Mouse (Mus musculus) megakaryocyte progenitor cell, adult 5-6 weeks (primary cell): ENCODE measurements around the gene Haao. TPM values are rescaled to one million over a fixed set of nuclear protein-coding genes. Genes with fewer than 3 reads are reported as not detected.

Experiments used
- ATAC-seq: replicated peaks from 2 replicates; pipeline ENCODE4 v1.8.0; 2016; ENCODE audit warnings: mild to moderate bottlenecking, moderate TSS enrichment, inconsistent platforms; ENCODE audit not compliant: poor library complexity
- total RNA-seq, 2 experiments: library from RNA; stranded (forward) in 1 of 2; stranded (reverse) in 1 of 2; fragments of 157-497, 149-512 nt in 1 of 2; fragments of 200-1000 nt in 1 of 2; gene quantifications; 2 replicates each; pipeline versions ENCODE4 v1.2.3 to v1.2.4; 2015 to 2017

Haao gene
- total RNA-seq (2015) (21.6 and 34.9 TPM in 2 replicates), total RNA-seq (2017) (22.0 and 22.2 TPM in 2 replicates)

DNA sequence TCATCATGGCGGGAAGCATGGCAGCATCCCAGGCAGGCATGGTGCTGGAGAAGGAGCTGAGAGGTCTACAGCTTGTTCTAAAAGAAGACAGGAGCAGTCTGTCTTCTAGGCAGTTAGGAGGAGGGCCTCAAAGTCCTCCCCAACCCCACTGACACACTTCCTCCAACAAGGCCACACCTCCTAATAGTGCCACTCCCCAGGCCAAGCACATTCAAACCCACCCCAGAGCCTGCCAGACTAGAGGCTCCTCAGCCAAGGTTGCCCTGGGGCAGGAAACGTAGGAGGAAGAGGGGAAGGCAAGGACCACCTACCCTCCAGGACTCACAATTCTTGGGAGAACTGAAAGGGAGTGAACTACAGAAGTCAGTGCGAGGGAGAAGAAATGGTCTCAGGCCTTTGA, at the start of gene Haao:
Haao (minus strand) TSS at position 149 of the 400 bp plus-strand sequence.
- ATAC-seq = peak; percentile 57

DNA sequence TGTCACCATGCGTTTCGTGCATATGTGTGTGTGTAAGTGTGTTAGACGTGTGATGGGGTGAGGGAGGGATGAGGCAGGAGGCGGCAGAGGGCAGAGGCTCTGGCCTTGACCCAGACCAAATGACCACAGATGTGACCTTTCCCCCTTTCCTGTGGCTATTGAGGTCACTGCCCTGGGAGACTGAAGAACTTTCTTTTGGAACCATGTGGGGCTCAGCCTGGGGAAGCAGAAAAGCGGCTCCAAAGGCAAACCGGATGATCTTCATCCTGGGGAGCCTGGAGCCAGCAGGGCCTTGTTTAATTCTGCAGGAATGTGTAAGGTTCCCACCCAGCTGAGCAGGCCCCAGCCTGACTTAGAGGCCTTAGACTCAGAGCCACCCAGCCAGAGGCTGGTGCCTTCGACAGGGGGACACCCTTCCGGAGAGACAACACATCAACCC, 49.6 kb upstream of the Haao start:
- ATAC-seq = no peak

DNA sequence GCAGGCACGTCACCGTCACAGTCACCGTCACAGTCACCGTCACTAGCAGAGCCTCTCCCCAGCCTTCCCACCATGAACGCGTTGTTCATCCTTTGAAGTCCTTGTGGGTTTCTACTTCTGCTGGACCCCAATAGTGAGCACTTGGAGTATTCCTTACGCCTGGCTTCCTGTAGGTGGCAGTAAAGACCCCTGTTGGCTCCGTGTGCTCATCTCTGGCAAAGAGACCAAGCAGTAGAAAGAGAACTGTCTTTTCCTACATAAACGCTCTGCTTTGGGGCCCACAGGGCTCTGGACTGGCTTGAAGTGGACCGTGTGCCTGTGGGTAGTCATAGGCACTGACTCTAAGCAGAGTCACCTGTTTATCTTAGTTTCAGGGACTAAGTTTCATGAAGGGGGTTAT, 49.0 kb upstream of the Haao start:
- ATAC-seq = peak; percentile 83

DNA sequence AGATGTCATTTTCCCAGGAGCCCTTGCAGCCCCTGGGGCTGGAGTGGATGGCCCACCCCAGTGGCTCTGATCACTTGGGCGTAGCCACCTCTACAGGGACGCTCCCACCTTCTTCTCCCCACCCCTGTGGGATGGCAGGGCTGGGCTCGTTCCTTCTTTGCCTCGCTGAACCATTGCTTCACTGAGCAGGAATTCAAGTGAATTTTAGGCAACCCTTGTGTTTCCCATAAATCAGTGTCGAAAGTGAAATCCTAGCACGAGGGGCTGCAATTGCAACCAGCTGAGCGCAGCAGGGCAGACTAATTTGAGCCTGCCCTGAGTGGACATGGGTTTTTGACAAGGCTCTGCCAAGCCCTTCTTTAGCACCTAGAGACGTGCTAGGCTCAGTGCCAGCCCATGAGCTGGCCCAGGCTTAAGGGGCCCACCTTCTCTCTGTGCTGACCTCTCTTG, 47.6 kb upstream of the Haao start:
- no peak for ATAC-seq

DNA sequence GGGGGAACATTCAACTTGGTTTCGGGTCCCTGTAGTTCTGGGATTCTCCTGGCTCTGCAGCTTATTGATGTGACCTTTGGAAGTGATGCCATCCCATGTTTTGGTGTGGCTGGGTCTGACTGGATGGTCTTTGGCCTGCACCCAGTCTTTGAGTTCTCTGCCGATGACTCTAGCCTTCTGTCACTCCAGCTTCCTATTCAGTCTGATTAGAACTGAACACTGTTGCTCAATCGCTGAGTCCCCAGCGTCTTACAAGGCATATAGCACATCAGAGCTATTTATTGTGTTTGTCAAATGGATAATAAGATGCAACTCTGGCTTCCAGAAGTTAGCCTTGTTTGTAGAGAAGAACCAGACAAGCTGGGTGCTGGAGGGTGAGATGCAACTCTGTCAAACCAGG, 45.4 kb upstream of the Haao start:
- no peak for ATAC-seq

DNA sequence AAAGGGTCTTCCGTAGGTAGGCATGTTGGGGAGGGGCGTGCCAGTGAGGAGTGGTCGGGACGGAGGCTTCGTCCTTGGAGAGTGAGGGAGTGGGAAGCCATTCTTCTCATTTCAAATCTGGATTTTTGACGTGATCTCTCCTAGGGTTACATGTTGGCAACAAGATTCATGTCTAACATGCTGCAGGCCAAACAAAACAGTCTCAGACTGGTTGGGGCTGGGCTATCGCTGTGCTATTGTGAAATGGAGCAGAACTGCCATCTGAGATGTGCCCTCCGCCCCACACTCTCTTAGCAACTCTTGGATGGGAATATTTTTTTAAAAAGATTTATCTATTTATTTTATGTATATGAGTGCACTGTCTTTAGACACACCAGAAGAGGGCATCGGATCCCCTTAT, 44.1 kb upstream of the Haao start:
- ATAC-seq = no peak

DNA sequence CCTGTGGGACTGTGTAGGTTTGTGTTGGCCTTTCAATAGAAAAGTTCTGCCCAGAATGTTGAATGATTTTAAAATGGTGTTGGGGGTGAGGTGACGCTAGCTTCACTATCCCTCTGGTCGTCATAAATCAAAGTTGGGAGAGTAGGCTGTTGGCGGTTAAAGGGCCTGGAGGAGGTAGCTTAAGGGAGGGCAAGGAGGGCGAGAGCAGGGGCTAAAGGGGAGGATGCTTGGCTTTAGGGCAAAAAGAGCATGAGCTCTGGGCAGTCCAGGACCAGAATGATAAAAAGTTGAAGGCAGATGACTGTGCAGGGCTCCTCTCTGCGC, 42.6 kb upstream of the Haao start:
- no peak for ATAC-seq

DNA sequence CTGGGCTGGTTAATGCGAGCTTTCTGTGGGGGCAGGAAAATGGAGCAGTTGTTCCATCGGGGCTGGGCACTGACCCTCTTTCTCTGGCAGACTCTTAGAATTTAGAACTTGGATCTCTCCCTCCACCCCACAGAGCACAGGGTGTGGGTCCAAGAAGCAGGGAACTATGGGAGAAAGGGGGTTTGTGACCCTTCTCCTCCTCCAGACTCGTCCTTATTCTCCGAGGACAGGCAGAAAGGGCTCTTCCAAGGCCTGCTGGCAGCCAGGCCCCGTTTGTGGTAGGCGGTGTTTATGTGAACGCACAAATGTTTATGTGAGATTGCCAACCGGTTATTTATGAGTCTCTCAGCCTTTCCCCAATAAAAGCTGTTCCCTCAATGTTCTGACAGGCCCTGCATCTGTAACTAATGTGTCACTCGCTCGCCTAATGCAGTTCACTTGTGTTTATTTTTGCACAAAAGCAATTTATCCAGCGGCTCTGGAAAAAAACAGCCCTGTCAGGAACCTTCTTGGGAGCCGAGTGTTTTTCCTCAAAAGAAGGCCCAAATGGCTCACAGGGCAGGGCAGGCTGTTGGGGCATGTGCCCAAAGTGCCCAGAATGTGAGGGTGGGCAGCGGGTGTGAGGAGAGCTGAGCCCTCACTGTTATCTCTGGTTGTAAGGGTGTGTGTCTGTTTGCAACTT, 42.1 kb upstream of the Haao start:
- 0 out of 2 replicates have a peak, but pooled peaks have one; percentile 17 for ATAC-seq

DNA sequence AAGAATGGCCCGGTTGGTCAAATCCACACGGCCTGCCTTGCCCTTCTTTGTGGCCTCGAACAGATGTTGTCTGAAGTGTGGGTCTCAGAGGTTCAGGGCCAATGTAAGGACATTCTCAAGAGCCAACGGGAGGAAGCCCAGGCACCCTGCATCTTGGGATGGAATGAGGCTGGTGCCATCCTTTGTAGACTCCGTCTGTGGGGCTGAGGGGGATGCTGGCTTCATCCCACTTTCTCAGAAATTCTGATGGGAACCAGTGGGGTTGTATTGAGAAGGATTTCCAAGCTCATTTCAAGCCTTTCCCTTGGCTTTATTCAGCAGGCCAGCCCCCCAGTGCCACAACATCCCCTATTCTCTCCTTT, 41.5 kb upstream of the Haao start:
- ATAC-seq = no peak

DNA sequence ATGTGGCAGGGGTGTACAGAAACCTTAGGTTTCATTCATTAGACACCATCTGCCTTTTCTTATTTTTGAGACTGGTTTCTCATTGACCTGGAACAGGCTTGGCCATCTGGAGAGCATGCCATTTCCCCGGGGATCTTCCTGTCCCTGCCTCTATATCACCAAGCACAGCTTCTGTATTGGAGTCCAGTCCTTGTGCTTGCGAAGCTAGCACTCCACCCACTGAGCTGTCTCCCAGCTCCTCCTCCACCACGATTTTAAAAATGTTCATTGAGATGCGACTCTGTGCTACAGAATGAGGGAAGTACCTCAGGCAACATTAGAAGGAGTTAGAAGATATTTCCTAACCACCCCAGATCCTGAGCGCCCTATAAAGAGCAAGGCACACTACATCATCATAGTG, 39.5 kb upstream of the Haao start:
- no peak for ATAC-seq

DNA sequence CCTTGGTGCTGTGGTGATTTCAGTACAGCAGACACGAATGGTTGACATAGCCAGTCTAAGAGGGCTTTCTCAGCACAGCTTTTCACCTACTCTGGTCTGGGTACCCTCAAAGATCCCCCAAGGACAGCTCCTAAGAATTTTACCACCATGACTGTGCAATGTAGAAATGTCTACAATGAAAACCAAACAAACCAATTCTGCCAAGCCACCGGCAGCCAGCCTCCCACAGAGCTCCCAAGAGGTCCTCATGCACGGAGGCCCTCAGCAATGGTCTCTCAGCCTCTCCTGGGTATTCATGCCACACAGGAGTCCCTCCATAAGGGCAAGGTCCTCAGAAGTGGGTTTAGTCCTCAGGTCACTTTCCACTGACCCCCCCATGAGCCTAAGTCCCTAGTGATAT, 38.6 kb upstream of the Haao start:
- no peak for ATAC-seq

DNA sequence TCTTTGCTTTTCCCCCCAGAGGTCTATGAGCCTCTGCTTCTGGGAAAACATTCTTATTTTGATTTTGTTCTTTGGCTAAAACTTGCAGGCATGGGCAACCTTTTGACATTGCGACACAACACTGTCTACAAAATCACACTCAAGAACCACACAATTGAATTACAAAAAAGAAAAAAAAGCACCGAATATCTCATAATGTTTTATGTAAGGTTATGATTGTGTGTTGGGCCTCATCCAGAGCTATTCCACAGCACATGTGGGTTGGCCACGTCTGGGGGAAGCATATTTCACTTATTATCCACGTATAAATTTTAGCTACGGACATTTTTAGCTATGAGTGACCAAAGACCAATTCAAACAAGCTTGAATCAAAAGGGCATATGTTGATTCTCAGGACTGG, 38.0 kb upstream of the Haao start:
- no peak for ATAC-seq

DNA sequence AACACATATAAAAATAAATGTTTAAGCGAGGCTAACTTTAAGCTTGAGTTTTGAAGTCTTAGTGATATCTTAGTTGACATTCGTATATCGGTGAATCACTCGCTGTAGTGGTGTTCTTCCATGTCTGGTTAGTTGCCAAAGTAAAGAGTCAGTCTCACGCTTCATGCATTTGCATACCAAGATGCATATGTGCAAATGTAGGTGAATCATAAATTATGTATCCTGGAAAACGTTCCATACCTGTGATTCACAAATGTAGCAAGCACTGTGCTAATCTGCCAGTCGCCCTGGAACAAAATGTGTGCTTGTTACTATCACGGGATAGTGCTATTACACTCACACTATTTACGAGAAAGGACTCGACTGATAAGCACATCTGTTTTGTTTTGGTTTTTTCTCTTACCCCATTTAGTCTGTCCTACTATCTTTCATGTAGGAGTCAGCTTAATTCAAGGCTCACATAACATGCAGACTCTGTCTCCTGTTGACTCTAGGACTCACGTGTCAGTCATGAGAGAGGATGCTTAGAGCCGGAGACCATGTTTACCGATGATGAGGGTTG, 37.3 kb upstream of the Haao start:
- peak; percentile 62 for ATAC-seq

DNA sequence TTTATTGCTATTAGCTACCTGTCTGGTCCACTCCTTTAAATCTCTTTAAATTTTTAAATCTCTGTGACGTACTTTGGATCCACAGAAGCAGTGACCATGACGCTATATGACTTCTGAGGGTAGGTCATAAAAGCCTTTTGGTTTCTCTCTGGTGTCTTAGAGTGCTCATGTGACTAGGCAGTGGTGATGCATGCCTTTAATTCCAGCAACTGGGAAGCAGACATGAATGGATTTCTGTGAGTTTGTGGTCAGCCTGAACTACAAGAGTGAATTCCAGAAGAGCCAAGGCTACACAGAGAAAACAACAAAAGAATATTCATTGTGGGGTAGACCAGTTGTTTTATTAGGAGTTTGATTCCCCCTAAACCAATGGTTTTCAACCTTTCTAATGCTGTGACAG, 35.0 kb upstream of the Haao start:
- ATAC-seq = no peak

DNA sequence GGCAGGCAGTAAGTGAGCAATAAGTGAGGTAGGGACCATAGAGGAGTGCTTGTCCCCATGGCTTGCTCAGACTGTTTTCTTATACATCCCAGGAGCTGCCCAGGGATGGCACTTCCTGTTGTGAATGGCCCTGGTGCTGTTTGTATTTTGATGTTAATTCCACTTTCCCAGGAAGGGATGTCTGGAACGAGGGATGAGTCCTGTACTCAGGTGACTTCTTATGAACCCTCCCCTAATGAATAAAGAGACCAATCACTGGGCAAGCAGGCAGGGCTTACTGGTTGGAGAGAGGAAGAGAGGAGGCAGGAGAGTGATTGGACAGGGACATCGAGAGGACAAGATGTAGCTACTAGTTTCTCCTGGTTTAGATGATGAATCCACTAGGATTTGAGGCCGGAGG, 33.3 kb upstream of the Haao start:
- ATAC-seq = no peak

DNA sequence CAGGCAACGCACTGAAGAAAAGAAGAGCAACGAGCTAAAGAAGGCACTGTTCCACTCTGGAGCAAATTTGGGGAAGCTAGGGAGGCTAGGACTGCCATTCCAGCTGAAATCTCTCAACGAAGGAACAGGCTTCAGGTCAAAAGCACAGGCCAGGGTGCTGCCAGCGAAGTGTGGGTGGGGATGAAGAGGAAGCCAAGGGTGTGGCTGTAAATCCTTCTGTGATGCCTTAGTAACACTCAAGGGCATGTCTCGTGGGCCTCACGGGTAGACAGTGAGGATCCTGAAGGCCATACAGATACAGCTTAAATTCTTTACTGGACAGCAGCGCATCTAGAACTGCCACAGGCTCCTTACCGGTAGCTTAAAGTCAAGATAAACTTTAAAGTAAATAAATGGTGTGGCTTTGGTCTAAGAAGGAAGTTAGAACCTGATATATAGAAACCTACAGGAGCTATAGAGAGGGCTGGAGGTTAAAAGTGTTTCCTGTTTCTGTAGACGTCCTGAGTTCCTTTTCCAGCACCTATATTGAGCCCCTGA, 32.5 kb upstream of the Haao start:
- ATAC-seq = peak; percentile 50

DNA sequence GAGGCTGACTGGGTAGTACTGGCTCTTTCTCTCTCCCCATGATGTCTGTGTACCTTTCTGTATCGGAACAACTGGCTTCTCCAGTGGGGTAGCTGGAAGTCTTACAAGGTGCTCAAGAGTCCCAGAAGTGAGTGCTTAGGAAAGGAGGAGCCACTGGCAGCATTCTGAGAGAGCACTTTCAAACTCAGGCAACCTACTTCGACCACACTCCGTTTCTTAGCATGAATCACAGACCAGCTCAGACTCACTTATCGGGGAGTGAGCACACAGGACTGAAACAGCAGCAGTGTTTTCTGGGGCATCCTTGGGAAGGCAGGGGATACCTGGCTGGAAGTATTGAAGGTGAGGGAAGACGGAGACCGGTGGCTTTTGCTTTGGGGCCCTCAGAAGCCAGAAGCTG, 31.9 kb upstream of the Haao start:
- ATAC-seq = no peak

DNA sequence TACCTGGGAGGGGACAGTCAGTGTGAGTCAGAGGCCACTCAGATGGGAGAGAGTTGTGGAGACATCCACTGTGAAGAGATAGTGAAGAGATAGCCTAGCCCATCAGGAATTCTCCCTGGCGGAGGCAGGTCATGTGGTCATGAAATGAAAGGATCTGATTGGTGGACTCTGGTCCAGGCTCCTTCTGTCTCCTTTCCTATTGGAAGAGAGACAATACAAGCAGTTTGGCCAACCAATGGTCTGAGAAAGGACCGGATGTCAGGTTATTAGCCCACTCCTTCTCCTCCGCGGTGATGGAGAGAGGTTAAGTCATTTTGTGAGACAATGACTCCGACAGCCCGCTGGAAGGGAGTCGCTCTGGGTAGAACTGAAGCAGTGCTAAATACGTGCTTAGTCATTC, 26.8 kb upstream of the Haao start:
- no peak for ATAC-seq

DNA sequence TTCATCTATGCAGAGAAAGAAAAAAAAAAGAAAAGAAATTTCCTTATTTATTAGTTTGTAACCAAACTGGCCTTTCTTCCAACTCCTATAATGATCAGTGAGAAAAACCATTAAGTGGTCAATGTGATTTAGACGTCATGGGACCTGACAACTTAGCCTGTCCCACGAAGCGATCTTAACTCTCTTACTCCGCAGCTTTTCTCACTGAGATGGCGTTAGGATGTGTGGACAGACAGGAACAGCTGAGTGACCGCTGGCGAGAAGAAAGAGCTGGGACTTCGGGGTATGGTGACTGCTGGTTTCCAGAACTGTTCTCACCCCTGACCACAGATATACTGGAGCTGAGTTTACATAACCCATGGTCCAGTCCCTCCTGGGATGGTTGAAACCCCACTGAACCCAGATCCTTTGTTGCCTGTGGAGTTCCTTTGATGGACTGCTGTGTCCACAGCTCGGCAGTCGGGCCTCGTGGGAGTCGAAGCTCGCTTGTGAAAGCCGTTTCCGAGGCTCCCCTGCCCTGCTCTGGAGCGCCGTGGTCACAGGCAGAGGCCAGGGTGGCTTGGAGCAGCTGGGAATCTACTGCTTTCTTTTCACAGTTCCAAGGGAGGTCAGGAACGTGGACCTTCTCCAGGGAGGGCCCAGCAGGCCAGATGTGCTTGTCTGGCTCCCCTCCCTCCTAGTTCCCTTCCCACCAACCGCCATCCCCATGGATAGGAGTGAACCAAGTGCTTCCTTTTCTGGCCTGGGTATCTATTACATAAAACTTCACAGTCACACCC, 25.8 kb upstream of the Haao start:
- ATAC-seq = no peak

DNA sequence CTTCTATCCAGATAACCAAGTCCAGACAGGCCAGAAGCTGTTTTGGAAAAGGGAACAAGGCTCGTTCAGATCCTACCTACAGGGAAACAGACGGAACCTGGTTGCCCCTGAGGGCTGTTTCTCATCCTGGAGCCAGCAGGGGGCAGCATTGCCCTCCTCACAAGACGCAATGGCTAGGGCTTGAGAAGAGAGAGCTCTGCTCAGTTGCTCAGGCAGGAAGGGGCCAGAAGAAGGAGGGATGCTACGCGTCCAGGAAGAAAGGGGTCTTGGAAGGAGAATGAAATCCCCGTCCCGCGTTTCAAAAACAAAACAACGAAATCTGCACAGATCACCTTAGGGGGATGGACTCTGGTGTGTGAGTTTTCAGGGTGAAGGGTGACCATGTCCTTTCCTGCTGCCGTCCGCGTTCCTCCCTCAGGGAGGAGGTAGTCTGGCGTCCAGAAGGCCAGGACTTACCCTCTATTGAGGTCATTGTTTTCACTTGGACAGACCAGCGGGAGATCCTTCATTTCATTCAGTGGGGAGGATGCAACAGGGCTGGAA, 25.1 kb upstream of the Haao start:
- ATAC-seq = peak; percentile 96

DNA sequence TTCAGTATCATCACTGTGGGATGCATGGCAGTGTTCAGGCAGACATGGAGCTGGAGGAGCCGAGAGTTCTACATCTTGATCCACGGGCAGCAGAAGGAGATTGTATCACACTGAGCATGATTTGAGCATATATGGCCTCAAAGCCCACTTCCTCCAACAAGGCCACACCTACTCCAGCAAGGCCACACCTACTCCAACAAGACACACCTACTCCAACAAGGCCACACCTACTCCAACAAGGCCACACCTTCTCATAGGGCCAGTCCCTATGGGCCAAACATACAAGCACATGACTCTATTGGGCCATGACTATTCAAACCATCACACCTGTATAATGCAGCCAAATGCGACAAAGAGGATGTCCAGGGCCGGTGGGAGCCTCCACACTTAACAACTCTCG, 23.6 kb upstream of the Haao start:
- ATAC-seq = no peak

DNA sequence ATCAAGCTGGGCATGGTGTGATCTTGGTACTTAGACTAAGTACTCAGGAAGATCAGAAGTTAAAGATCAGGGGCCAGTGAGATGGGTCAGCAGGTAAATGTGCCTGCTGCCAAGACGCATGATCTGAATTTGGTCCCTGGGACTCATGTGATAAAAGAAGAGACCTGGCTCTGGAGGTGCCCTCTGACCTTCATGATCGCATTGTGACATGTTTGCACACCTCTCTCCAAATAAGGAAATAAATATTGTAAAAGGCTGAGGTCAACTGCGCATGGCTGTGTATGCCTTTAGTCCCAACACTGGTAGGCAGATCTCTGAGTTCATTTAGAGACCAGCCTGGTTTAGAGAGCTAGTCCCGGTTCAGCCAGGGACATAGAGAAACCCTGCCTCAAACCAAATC, 22.6 kb upstream of the Haao start:
- ATAC-seq = no peak
